Mouse (Mus musculus): ENCODE results near the gene Alk.

- TF ChIP-seq CTCF (IDR thresholded peaks at IDR 0.05; ENCODE audit: control insufficient read depth, insufficient read depth, insufficient read length) (no peak), CEBPB (IDR thresholded peaks at IDR 0.05; ENCODE audit: low read depth) (no peak)
Observed at GRCm38 (mm10) chr17:71981177-71981576, 623.2 kb downstream of the Alk start.

All from C2C12 (cell line).